Mouse (Mus musculus) lung, postnatal 36 days (tissue): Measurements from ENCODE around the gene Cylc2.

Experiments used
- DNase-seq: peaks from one replicate; pipeline ENCODE4 v3.0.0; 2022; ENCODE audit warnings: mixed read lengths

Gene Cylc2

DNA sequence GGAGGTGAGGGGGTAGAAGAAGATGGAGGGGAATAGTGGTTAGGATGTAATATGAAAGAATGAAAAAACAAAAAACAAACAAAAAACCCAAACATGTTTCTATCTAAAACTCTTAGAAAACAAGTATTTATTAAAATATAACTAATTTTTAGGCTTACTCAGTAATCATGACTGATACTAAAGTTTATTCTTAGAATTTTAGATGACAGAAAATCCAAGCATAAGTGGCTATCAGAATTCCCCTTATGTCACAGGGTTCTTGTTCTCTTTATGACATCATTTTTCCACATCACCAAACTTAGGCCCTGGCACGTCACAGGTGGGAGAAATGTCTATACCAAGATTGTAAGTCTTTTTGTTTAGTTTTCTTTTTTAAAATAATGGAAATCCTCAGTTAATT, at the start of gene Cylc2:
Cylc2 (plus strand) TSS at position 301 of the 400 bp plus-strand sequence.
- DNase-seq: no peak
